In the genomic region with DNA sequence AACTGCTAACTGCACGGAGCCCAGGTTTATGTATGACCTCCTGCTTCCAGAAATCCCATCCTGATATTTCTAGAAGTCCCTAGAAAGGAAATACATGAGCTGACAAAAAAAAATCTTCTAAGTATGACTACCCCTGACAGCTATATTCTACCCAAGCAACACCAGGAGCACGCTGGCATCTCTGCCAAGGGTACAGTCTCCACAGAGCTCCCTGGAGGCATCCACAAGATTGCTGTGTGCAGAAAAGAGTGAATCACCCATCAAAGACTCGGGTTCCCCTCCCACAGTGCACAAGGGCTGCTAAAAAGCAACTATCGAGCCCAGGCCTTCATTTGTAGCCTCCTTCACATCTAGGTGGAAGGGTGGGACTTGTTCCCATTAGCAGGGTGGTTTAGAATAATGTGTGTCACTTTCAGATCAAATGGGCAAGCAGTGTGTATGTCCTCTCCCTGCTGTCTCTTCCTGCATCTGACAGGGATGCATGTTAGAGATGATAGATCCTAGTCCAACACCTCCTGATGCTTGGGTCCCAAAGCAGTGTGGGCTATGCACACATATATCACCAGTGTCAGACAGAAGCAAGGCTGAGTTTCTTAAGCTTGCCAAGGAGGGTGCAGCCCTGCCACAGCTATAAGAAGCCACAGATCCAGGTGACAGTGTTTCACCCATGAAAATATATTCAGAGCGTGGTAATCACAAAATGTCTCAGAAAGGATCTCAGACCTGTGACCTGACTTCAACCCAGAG, we compare ENCODE assay signal across 15 mouse cellular contexts.
DNase-seq lines count a peak whose midpoint lies in the region.
"Had no signal": no experiment of that assay in that cellular context is flagged by ENCODE, and none has a peak within 500 bp of the region (broad histone marks: within the 10 kb centered on the region; RNA-seq: fewer than 3 reads in every experiment).

No protein-coding gene starts in this region.

- peak; percentile 63 for DNase-seq in left cerebral cortex, adult 11 months (ENCODE audit: low spot score)
- no peak for DNase-seq in left cerebral cortex, postnatal 10 days (ENCODE audit: extremely low spot score in 1 of 2, low spot score in 2 of 2)
- peak; percentile 19 to 22 for DNase-seq in frontal cortex, postnatal 10 days (ENCODE audit: low spot score in 2 of 2)
- peak; percentile 64 to 69 for DNase-seq in left cerebral cortex, postnatal 36 days (ENCODE audit: low spot score in 2 of 2)
- peak; percentile 87 for DNase-seq in telencephalon, adult 2 months (ENCODE audit: low read depth, low spot score)
- DNase-seq in thymus, postnatal 14 days: no peak
- DNase-seq in testis, postnatal 10 days (ENCODE audit: low spot score): no peak
- DNase-seq: adrenal gland, postnatal 14 days; cerebellum, adult 9-10 months; gastrocnemius, postnatal 10 days; heart, postnatal 10 days; kidney, adult 11 months; kidney, postnatal 4 days; lung, embryonic 14.5 days; lung, postnatal 36 days had no signal

- intact Hi-C loops in left cerebral cortex, postnatal 10 days (cut with DNase I): no loop called here
- intact Hi-C loops in left cerebral cortex, postnatal 36 days (cut with DNase I): no loop called here

Comparison
In these comparisons a context has a peak if more than half of its experiments do, and no peak if none do; other contexts are left out.
1. DNase-seq: peak in left cerebral cortex, adult 11 months (single experiment), frontal cortex, postnatal 10 days (2 of 2), left cerebral cortex, postnatal 36 days (2 of 2) and telencephalon, adult 2 months (single experiment); none in left cerebral cortex, postnatal 10 days (0 of 2), thymus, postnatal 14 days (single experiment) and testis, postnatal 10 days (single experiment).